Mouse (Mus musculus): Measurements from ENCODE around the gene Tcp11. TPM values are rescaled to one million over a fixed set of nuclear protein-coding genes. Genes with fewer than 3 reads are reported as not detected.

The Tcp11 gene
- polyA plus RNA-seq, 1 experiment from 2014 or later: 0.68 TPM

GRCm38 (mm10) chr17:28081856-28082255 is 1.4 kb upstream of the Tcp11 start:
- WGBS: 91% methylated on average over 7 of the region's 7 CpGs
- Histone ChIP-seq H3K27me3 (ENCODE audit: poor library complexity, severe bottlenecking) (peaks cover 55% of the 10 kb centered on the region), H3K36me3 (replicated peaks) (no peaks in the 10 kb centered on the region), H3K4me3 (no peak overlapping the region), H3K9me3 (no peaks in the 10 kb centered on the region), H3K4me1 (peaks cover 61% of the 10 kb centered on the region), H3K27ac (no peak overlapping the region)
- no peak for DNase-seq (ENCODE audit: extremely low spot score, low spot score)

DNA sequence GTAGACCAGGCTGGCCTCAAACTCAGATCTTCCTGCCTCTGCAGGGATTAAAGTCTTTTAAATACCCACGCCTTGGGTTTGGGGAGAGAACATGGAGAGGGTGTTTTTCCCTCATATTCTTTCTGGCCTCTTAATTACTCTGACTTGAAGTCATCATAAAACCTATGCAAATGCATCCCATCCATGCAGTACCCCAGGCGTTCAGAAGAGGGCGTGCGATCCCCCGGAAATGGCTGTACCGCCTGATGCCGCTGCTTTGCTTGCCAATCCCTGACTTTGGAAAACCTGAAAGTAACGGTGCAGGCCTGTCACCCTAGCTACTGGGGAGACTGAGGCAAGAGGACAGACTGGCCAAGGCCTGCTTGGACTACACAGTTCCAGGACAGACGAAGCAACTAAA is 946 bp upstream of the Tcp11 start:
- no peak overlapping the region for H3K27ac ChIP-seq
- 48% methylated on average over 9 of the region's 9 CpGs for WGBS
- H3K9me3 ChIP-seq: no peaks in the 10 kb centered on the region
- peaks cover 56% of the 10 kb centered on the region for H3K27me3 ChIP-seq (ENCODE audit: poor library complexity, severe bottlenecking)
- no peaks in the 10 kb centered on the region for H3K36me3 ChIP-seq (replicated peaks)
- no peak overlapping the region for H3K4me3 ChIP-seq
- H3K4me1 ChIP-seq: peaks cover 56% of the 10 kb centered on the region
- DNase-seq (ENCODE audit: extremely low spot score, low spot score): no peak

- no peak for DNase-seq (ENCODE audit: extremely low spot score, low spot score)
- WGBS: 13% methylated on average over 9 of the region's 9 CpGs
- Histone ChIP-seq H3K4me1 (peaks cover 50% of the 10 kb centered on the region), H3K9me3 (no peaks in the 10 kb centered on the region), H3K27ac (peak overlapping the region; percentile 77), H3K36me3 (replicated peaks) (no peaks in the 10 kb centered on the region), H3K27me3 (ENCODE audit: poor library complexity, severe bottlenecking) (peaks cover 62% of the 10 kb centered on the region), H3K4me3 (peak overlapping the region; percentile 74)
These were observed 352 bp upstream of the Tcp11 start for GRCm38 (mm10) chr17:28080817-28081165.

DNA sequence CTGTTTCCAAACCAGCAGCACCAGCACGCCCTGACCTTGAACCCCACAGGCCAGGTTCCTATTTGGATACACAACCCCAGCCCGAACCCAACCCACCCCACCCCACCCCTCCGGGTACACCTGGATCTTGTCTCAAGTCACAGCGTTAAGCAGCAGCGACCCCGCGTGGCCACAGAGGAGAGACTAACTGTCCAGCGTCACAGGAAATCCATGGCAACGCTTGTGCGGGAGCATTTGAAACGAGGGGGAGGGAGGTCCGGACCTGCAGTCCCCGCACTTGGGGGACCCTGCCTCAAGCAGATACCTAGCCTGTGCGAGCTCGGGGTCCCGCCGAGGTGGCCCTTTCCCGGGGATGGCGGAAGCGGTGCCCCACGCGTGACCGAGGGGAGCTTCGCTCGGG is 821 bp downstream of the Tcp11 start:
- H3K4me1 ChIP-seq: peaks cover 39% of the 10 kb centered on the region
- peak overlapping the region; percentile 77 for H3K27ac ChIP-seq
- H3K27me3 ChIP-seq (ENCODE audit: poor library complexity, severe bottlenecking): peaks cover 59% of the 10 kb centered on the region
- H3K36me3 ChIP-seq (replicated peaks): no peaks in the 10 kb centered on the region
- peak overlapping the region; percentile 74 for H3K4me3 ChIP-seq
- 1% methylated on average over 25 of the region's 25 CpGs for WGBS
- no peaks in the 10 kb centered on the region for H3K9me3 ChIP-seq
- peak; percentile 91 for DNase-seq (ENCODE audit: extremely low spot score, low spot score)

GRCm38 (mm10) chr17:28078028-28078427 is 2.4 kb downstream of the Tcp11 start:
- no peak for DNase-seq (ENCODE audit: extremely low spot score, low spot score)
- Histone ChIP-seq H3K36me3 (replicated peaks) (no peaks in the 10 kb centered on the region), H3K4me1 (peaks cover 23% of the 10 kb centered on the region), H3K27ac (no peak overlapping the region), H3K27me3 (ENCODE audit: poor library complexity, severe bottlenecking) (peaks cover 43% of the 10 kb centered on the region), H3K9me3 (no peaks in the 10 kb centered on the region), H3K4me3 (no peak overlapping the region)
- 88% methylated on average over 9 of the region's 9 CpGs for WGBS

DNA sequence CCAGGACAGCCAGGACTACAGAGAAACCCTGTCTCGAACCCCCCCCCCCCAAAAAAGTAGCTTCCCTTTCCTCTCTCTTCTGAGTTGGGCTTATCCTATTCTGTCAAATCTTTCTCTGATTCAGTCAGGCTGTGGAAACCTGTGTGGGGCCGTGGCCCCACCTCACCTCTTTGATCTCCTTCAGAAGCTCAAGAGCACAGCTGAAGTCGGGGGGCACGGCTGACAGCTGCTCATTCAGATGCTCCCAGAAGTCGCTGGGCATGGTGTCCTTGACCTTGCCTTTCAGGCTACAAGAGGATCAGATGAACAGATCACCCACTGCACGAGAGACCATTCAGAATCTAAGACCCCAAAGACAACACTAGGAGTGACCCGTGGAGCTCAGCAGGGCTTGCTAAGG is 6.0 kb downstream of the Tcp11 start:
- no peak overlapping the region for H3K27ac ChIP-seq
- H3K27me3 ChIP-seq (ENCODE audit: poor library complexity, severe bottlenecking): peaks cover 9% of the 10 kb centered on the region; the same call in 1 of the 2 replicates
- no peaks in the 10 kb centered on the region for H3K36me3 ChIP-seq (replicated peaks)
- peaks cover 4% of the 10 kb centered on the region for H3K4me1 ChIP-seq
- 0 out of 2 replicates have a peak, but pooled peaks cover 7% of the 10 kb centered on the region for H3K9me3 ChIP-seq
- 76% methylated on average over 7 of the region's 7 CpGs for WGBS
- no peak for DNase-seq (ENCODE audit: extremely low spot score, low spot score)
- H3K4me3 ChIP-seq: no peak overlapping the region

DNA sequence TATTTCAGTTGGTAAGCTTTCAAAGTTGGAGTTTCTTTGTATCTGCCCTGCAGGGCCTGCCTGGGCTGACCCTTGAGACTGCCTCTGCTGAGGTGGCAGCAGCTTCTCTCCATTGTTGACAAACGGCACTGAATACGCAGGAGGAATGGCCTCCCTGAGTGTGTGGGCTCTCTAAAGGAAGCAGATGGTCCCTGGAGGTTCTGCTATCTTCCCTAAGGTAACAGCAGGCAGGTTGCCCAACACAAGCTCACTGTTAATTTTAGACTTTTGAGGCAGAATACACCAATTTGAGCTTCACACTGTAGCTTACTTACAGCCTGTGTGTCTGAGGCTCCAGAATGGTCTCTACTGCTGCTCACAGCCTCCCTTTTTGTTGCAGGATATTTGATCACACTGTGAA is 7.7 kb downstream of the Tcp11 start:
- H3K27ac ChIP-seq: no peak overlapping the region
- 87% methylated on average over 2 of the region's 2 CpGs for WGBS
- DNase-seq (ENCODE audit: extremely low spot score, low spot score): no peak
- no peaks in the 10 kb centered on the region for H3K36me3 ChIP-seq (replicated peaks)
- 0 out of 2 replicates have a peak, but pooled peaks cover 7% of the 10 kb centered on the region for H3K9me3 ChIP-seq
- H3K27me3 ChIP-seq (ENCODE audit: poor library complexity, severe bottlenecking): peaks cover 8% of the 10 kb centered on the region; the same call in 1 of the 2 replicates
- peaks cover 4% of the 10 kb centered on the region for H3K4me1 ChIP-seq
- H3K4me3 ChIP-seq: no peak overlapping the region

DNA sequence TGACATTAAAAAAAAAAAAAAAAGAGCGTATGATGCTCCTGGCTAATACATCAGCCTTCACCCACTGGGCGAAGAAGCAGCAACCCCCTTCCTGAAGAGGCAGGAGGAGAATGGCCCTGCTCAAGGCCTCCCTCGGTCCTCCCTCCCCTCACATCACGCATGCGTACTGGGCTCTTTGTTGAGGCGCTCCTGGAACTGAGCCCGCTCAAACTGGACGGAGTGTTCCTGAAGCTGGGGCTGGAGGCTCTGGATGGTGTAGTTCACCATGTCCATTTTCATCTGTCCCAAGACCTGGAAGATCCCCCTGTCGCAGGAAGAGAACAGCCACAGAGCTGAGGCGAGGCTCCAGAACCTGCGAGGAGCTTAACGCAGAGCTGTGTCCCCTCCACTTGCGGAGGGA is 10.2 kb downstream of the Tcp11 start:
- WGBS: 89% methylated on average over 13 of the region's 13 CpGs
- peaks cover 11% of the 10 kb centered on the region for H3K4me1 ChIP-seq

DNA sequence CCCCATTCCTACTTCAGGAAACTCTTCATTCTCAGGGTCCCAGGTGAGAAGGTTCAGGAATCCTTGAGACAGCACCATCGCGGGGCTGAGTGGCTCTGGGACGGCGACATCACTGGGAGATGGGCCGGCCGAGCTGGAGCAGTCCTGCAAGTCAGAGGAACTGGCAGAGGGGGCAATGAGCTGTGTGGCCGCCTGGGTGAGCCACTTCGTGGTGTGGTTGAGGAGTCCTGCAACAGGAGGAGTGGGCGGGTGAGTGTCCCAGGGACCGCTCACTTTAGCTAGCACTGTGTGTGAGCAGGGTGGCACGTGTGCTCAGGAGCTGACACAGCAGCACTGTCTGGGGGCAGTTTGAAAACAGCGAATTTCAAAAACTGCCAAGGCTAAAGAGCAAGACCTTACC is 11.0 kb downstream of the Tcp11 start:
- peaks cover 11% of the 10 kb centered on the region for H3K4me1 ChIP-seq
- no peak overlapping the region for H3K4me3 ChIP-seq
- DNase-seq (ENCODE audit: extremely low spot score, low spot score): no peak
- WGBS: 30% methylated on average over 12 of the region's 12 CpGs
- H3K9me3 ChIP-seq: 0 out of 2 replicates have a peak, but pooled peaks cover 7% of the 10 kb centered on the region
- H3K27ac ChIP-seq: no peak overlapping the region
- H3K36me3 ChIP-seq (replicated peaks): no peaks in the 10 kb centered on the region
- no peaks in the 10 kb centered on the region for H3K27me3 ChIP-seq (ENCODE audit: poor library complexity, severe bottlenecking)

More for the DNA sequence above, 10.2 kb downstream of the Tcp11 start:
- no peak overlapping the region for H3K27ac ChIP-seq
- no peaks in the 10 kb centered on the region for H3K36me3 ChIP-seq (replicated peaks)
- DNase-seq (ENCODE audit: extremely low spot score, low spot score): no peak
- H3K4me3 ChIP-seq: no peak overlapping the region
- no peaks in the 10 kb centered on the region for H3K27me3 ChIP-seq (ENCODE audit: poor library complexity, severe bottlenecking)
- 0 out of 2 replicates have a peak, but pooled peaks cover 7% of the 10 kb centered on the region for H3K9me3 ChIP-seq

- no peak for DNase-seq (ENCODE audit: extremely low spot score, low spot score)
- WGBS: 89% methylated on average over 4 of the region's 4 CpGs
- Histone ChIP-seq H3K4me1 (peaks cover 23% of the 10 kb centered on the region), H3K36me3 (replicated peaks) (no peaks in the 10 kb centered on the region), H3K27me3 (ENCODE audit: poor library complexity, severe bottlenecking) (no peaks in the 10 kb centered on the region), H3K4me3 (no peak overlapping the region), H3K9me3 (0 out of 2 replicates have a peak, but pooled peaks cover 7% of the 10 kb centered on the region), H3K27ac (no peak overlapping the region)
These were observed 13.1 kb downstream of the Tcp11 start for GRCm38 (mm10) chr17:28067303-28067702.

DNA sequence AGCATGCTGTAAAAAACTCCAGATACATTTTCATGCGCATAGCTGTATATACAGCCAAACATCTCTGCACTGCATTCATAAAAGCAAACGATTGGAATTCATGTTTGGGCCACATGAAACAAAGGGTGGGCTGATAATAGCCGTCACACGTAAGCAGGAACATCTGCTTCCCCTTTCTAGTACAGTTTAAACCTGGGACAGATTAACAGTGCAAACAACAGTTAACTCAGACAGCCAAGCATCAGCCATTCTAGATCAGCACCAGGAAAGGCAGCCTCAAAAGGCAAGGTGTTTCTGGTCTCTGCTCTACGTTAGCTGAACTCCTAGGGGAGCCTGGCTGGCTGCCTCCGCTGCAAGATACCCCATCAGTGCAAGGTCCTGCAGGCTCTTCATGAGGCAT is 17.3 kb downstream of the Tcp11 start:
- DNase-seq (ENCODE audit: extremely low spot score, low spot score): no peak
- WGBS: 70% methylated on average over 6 of the region's 6 CpGs

DNA sequence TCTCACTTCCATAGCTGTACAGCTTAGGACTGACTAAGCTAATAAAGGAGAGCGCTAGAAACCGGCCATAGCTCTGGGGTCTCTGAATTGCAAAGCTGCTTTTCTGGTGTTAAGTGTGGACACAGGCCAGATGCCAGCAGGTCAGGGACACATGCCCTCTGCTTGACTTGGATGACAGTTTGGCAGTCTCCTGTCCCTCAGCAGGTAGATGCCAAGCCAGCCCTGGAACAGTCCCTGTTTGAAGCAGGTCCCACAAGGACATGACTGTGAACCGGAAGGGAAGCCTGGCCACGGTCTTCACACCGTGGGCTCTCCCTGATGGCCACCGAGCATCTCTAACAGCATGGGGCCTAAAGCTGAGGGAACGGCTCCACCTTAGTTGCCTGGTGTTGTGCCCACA is 17.7 kb downstream of the Tcp11 start:
- no peak for DNase-seq (ENCODE audit: extremely low spot score, low spot score)
- 68% methylated on average over 7 of the region's 7 CpGs for WGBS
- Histone ChIP-seq H3K36me3 (replicated peaks) (peaks cover 34% of the 10 kb centered on the region), H3K4me3 (no peak overlapping the region), H3K4me1 (peaks cover 50% of the 10 kb centered on the region), H3K27me3 (ENCODE audit: poor library complexity, severe bottlenecking) (no peaks in the 10 kb centered on the region), H3K9me3 (no peaks in the 10 kb centered on the region), H3K27ac (peak overlapping the region; percentile 67)

More for the DNA sequence above, 17.3 kb downstream of the Tcp11 start:
- H3K4me3 ChIP-seq: no peak overlapping the region
- peaks cover 49% of the 10 kb centered on the region for H3K4me1 ChIP-seq
- peaks cover 30% of the 10 kb centered on the region for H3K36me3 ChIP-seq (replicated peaks)
- H3K27me3 ChIP-seq (ENCODE audit: poor library complexity, severe bottlenecking): no peaks in the 10 kb centered on the region
- H3K9me3 ChIP-seq: no peaks in the 10 kb centered on the region
- peak overlapping the region; percentile 74 for H3K27ac ChIP-seq

DNA sequence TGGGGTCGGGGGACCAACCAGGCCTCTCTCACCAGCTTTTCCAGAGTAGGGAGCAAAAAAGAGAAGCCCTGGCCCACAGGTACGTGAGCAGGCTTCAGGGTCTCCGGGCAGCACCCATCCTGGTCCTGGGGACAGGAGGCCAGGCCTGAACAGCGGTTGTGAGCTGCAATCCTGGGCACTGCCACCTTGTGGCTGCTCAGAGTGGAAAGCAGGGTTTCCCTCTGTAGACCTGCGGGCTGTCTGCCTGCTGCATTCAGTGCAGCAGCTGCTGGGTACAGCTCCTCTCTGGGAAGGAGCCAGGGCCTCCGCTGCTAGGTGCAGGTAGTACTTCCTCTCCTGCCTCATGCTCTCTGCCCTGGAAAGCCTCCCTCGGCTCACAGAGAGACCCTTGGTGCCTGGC is 19.0 kb downstream of the Tcp11 start:
- Histone ChIP-seq H3K27ac (peak overlapping the region; percentile 75), H3K9me3 (no peaks in the 10 kb centered on the region), H3K4me1 (peaks cover 49% of the 10 kb centered on the region), H3K36me3 (replicated peaks) (peaks cover 39% of the 10 kb centered on the region), H3K27me3 (ENCODE audit: poor library complexity, severe bottlenecking) (no peaks in the 10 kb centered on the region), H3K4me3 (no peak overlapping the region)
- 46% methylated on average over 7 of the region's 7 CpGs for WGBS
- DNase-seq (ENCODE audit: extremely low spot score, low spot score): peak; percentile 35

DNA sequence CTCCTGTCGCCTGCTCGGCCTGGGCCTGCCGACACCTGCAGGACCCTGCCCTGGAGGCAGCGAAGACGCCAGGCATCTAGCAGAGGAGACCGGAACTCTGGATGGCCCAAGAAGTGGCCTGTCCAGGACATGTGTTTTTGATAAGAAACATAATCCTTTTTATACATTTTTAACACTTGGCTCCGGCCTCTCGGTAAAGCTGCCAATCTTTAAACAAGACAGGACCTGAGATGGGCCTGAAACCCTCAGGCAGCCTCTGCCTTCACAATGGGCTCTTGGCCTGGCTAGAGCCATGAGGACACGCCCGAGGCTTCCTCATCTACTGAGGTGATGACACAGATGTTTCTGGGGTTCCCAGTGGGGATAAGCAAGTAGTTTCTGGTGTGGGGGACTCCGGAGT is 19.8 kb downstream of the Tcp11 start:
- Histone ChIP-seq H3K27me3 (ENCODE audit: poor library complexity, severe bottlenecking) (no peaks in the 10 kb centered on the region), H3K27ac (peak overlapping the region; percentile 75), H3K4me1 (peaks cover 46% of the 10 kb centered on the region), H3K4me3 (no peak overlapping the region), H3K9me3 (no peaks in the 10 kb centered on the region), H3K36me3 (replicated peaks) (peaks cover 39% of the 10 kb centered on the region)
- WGBS: 76% methylated on average over 11 of the region's 11 CpGs
- DNase-seq (ENCODE audit: extremely low spot score, low spot score): no peak
